Mouse (Mus musculus) heart, postnatal 0 days (tissue): ENCODE measurements at regions not wholly inside any gene's neighbourhood (a gene's known extent, or its start where the extent isn't known, plus 50 kb on each side); places are given as distances from the start of the nearest gene placed in this dataset.

Experiments
- ATAC-seq: fragments of 200-750 bp; cut with Nextera tagmentation; 2 replicates; pipeline ENCODE4 v1.8.0; 2017; ENCODE audit warnings: low read depth, moderate number of reproducible peaks, moderate library complexity; ENCODE audit not compliant: insufficient read depth
- DNase-seq: peaks from one replicate; pipeline ENCODE4 v3.0.0-alpha.2; 2016; ENCODE audit warnings: low spot score
- H3K27ac ChIP-seq: fragments of 300-500 bp; sonication (generic); 2 replicates; pipeline ENCODE4 v1.5.1; 2014; ENCODE audit warnings: low read depth, mild to moderate bottlenecking
- H3K27me3 ChIP-seq: fragments of 300-500 bp; sonication (generic); 2 replicates; pipeline ENCODE4 v1.6.1; 2014; ENCODE audit warnings: low read length, mixed read lengths; ENCODE audit not compliant: control insufficient read depth, insufficient read depth
- H3K36me3 ChIP-seq: fragments of 300-500 bp; sonication (generic); replicated peaks from 2 replicates; pipeline ENCODE4 v1.6.1; 2014; ENCODE audit warnings: low read length, mixed read lengths; ENCODE audit not compliant: control insufficient read depth, insufficient read depth
- H3K4me1 ChIP-seq: fragments of 300-500 bp; sonication (generic); 2 replicates; pipeline ENCODE4 v1.6.1; 2014; ENCODE audit warnings: antibody characterized with exemption; ENCODE audit not compliant: control insufficient read depth, insufficient read depth
- H3K4me2 ChIP-seq: fragments of 300-500 bp; sonication (generic); 2 replicates; pipeline ENCODE4 v1.6.1; 2014; ENCODE audit warnings: low read depth, mild to moderate bottlenecking, low read length, moderate library complexity
- H3K4me3 ChIP-seq: fragments of 300-500 bp; sonication (generic); 2 replicates; pipeline ENCODE4 v1.5.1; 2014; ENCODE audit warnings: low read depth, low read length
- H3K9ac ChIP-seq: fragments of 300-500 bp; sonication (generic); replicated peaks from 2 replicates; pipeline ENCODE4 v1.6.1; 2014; ENCODE audit warnings: low read depth, low read length, mixed read lengths
- H3K9me3 ChIP-seq: fragments of 300-500 bp; sonication (generic); replicated peaks from 2 replicates; pipeline ENCODE4 v1.6.1; 2016; ENCODE audit warnings: low read length; ENCODE audit not compliant: control insufficient read depth
- CTCF ChIP-seq: IDR thresholded peaks from 2 replicates; pipeline ENCODE4 v1.5.1; 2016; ENCODE audit warnings: antibody characterized with exemption, control low read depth, low read depth
- EP300 ChIP-seq: IDR thresholded peaks from 2 replicates; pipeline ENCODE4 v1.6.1; 2016; ENCODE audit warnings: antibody characterized with exemption, low read depth
- WGBS: fragments of 180-500 bp; shearing (Covaris S2); extraction: QIAGEN DNeasy Blood & Tissue Kit; methylation state at CpG from one replicate; pipeline ENCODE4 v1.1.7; 2014; 5-methylcytosine and 5-hydroxymethylcytosine counted together

DNA sequence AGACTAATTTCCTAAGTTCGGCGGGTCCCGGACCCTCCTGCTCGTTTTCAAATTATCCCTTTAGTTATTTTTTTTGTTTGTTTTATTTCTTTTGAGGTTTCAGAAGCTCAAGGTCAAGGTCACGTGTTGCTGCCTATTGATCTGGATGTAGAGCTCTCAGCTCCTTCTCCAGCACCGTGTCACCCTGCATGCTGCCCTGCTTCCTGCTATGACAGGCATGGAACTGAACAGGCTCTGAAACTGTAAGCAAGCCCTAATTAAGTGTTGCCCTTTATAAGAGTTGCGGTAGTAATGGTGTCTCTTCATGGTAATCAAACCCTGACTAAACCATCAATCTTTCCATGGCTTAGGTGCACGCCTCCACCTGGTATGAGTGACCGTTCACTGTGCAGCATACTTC, 319.2 kb downstream of the Mex3b start:
- no peak overlapping the region for H3K9ac ChIP-seq

DNA sequence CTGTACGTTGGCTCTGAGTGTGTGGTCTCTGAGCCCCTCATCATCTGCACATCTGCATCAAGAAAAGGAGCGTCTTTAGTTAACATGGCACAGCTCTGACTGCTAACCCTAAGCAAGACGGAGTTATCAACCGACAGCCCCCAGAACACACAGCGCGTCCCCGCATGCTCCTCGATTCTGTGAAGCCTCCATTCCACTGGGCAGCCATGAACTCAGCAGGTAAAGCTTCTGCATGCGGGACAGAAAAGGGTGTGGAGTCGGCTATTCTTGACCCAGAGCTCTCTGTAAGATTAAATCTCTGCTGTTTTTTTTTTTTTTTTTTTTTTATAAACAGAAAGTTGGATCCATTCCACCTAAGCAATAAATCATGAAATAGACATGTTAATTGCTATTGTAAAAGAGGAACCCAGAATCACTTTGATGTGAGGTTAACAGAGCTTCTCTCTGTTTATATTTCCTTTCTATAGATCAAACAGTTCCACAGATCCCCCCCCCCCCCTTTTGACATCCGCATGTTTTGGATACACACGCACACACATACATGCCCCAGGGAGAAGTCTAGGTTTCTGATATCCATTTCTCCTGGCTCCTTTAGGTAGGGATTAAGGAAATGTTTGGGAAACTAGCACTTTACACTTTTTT, 328.9 kb downstream of the Mex3b start:
- H3K27me3 ChIP-seq = no peaks in the 10 kb centered on the region
- WGBS = 82% methylated on average over 12 of the region's 12 CpGs
- ATAC-seq (no peak), DNase-seq (no peak)
- TF ChIP-seq CTCF (no peak), EP300 (no peak)
- no peaks in the 10 kb centered on the region for H3K36me3 ChIP-seq
- H3K9me3 ChIP-seq = no peaks in the 10 kb centered on the region
- no peaks in the 10 kb centered on the region for H3K4me1 ChIP-seq
- no peak overlapping the region for H3K4me2 ChIP-seq
- H3K4me3 ChIP-seq = no peak overlapping the region
- no peak overlapping the region for H3K9ac ChIP-seq
- H3K27ac ChIP-seq = no peak overlapping the region

More for the DNA sequence above, 319.2 kb downstream of the Mex3b start:
- Histone ChIP-seq H3K27ac (no peak overlapping the region), H3K9me3 (no peaks in the 10 kb centered on the region), H3K36me3 (no peaks in the 10 kb centered on the region), H3K4me2 (no peak overlapping the region), H3K4me3 (no peak overlapping the region), H3K27me3 (no peaks in the 10 kb centered on the region), H3K4me1 (no peaks in the 10 kb centered on the region)
- TF ChIP-seq EP300 (no peak), CTCF (no peak)
- DNase-seq (no peak), ATAC-seq (no peak)
- WGBS = 89% methylated on average over 9 of the region's 9 CpGs

DNA sequence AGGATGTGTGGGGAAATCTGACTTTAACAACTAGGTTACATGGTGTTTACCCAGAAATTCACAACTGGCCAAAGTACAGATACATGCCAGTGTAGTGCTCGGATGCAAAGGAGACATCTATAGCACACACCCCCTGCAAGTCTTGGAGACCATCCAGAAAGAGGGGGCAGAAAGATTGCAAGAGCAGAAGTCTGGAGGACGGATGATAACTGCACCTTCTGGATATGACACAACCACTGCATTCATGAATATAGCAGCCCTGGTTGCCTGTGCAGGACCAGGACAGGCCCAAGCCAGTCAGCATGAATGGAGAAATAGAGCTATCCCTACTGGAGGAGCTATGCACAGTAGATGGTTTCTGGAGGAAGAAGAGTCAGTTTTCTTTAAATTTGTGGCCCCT, 330.4 kb downstream of the Mex3b start:
- H3K9me3 ChIP-seq = no peaks in the 10 kb centered on the region
- ATAC-seq (no peak), DNase-seq (no peak)
- H3K9ac ChIP-seq = no peak overlapping the region
- 0 out of 2 replicates have a peak, but pooled peaks cover 8% of the 10 kb centered on the region for H3K4me1 ChIP-seq
- no peak overlapping the region for H3K4me2 ChIP-seq
- TF ChIP-seq EP300 (no peak), CTCF (no peak)
- H3K36me3 ChIP-seq = no peaks in the 10 kb centered on the region
- H3K27me3 ChIP-seq = no peaks in the 10 kb centered on the region
- no peak overlapping the region for H3K27ac ChIP-seq
- H3K4me3 ChIP-seq = no peak overlapping the region
- 50% methylated on average over 2 of the region's 2 CpGs for WGBS

GRCm38 (mm10) chr7:83201126-83201686, 334.1 kb downstream of the Mex3b start:
- Histone ChIP-seq H3K27ac (no peak overlapping the region), H3K4me2 (no peak overlapping the region), H3K4me1 (0 out of 2 replicates have a peak, but pooled peaks cover 8% of the 10 kb centered on the region), H3K9ac (no peak overlapping the region), H3K9me3 (no peaks in the 10 kb centered on the region), H3K27me3 (no peaks in the 10 kb centered on the region), H3K4me3 (no peak overlapping the region), H3K36me3 (no peaks in the 10 kb centered on the region)
- WGBS = 59% methylated on average over 7 of the region's 7 CpGs
- DNase-seq (no peak), ATAC-seq (no peak)
- no peak for TF ChIP-seq EP300

DNA sequence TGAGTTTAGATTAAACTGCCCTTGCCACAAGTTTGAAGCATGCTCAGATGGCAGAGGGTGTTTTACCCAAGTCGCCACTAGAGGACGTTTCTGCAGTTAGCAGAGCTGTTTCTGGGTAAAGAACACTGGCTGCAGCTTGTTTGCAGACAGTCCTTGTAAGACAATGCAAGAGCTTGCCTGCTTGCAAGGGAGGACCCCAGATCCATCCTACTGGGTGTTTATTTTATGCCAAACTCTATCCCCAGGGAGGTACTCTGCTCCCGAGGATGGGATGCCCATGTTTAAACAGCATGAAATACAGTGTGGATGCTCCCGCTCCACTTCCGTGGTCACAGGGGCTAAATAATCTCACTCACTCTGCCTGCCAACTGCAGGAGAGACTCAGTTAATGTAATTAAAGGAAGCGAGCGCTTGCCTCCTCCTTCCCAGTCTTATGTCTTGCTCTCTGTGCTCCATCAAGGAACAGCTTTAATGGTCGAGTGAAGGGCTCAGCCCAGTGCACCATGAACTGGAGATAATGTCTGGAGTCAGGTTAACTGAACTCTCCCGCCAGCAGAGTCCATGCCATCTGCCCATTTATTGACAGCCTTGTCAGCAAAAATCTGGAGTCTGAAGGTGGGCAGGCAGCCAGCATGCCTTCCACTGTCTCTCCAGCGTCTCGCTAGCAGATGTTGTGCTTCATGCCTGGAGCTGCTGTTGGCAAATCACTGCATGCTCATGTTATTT, 334.8 kb downstream of the Mex3b start:
- ATAC-seq = no peak; the same call in 1 of the 2 replicates
- Histone ChIP-seq H3K27me3 (no peaks in the 10 kb centered on the region), H3K27ac (no peak overlapping the region), H3K9ac (no peak overlapping the region), H3K36me3 (no peaks in the 10 kb centered on the region), H3K4me2 (peak overlapping the region; percentile 46), H3K4me3 (peak overlapping the region; percentile 3; the same call in 1 of the 2 replicates), H3K4me1 (0 out of 2 replicates have a peak, but pooled peaks cover 8% of the 10 kb centered on the region), H3K9me3 (no peaks in the 10 kb centered on the region)
- 3% methylated on average over 11 of the region's 11 CpGs for WGBS
- TF ChIP-seq EP300 (no peak), CTCF (peak; percentile 49)
- DNase-seq = peak; percentile 17
